Mouse (Mus musculus): ENCODE data around the gene Msrb2. TPM values are rescaled to one million over a fixed set of nuclear protein-coding genes. Genes with fewer than 3 reads are reported as not detected.

Gene Msrb2
- total RNA-seq (2021): 10 to 100 TPM; 20.6 to 22.8 TPM
- long read RNA-seq, experiment 1, transcript Msrb2-201 (5 exons, 1,196 nt): major isoform, 18 of 25 reads
- long read RNA-seq, experiment 1, partial matches to known transcripts: 1 of 25 reads
- long read RNA-seq, experiment 1, other reads (novel, unspliced or antisense): 6 of 25 reads
- long read RNA-seq, experiment 2, transcript Msrb2-201 (5 exons, 1,196 nt): major isoform, 11 of 19 reads
- long read RNA-seq, experiment 2, partial matches to known transcripts: 1 of 19 reads
- long read RNA-seq, experiment 2, other reads (novel, unspliced or antisense): 7 of 19 reads

DNA sequence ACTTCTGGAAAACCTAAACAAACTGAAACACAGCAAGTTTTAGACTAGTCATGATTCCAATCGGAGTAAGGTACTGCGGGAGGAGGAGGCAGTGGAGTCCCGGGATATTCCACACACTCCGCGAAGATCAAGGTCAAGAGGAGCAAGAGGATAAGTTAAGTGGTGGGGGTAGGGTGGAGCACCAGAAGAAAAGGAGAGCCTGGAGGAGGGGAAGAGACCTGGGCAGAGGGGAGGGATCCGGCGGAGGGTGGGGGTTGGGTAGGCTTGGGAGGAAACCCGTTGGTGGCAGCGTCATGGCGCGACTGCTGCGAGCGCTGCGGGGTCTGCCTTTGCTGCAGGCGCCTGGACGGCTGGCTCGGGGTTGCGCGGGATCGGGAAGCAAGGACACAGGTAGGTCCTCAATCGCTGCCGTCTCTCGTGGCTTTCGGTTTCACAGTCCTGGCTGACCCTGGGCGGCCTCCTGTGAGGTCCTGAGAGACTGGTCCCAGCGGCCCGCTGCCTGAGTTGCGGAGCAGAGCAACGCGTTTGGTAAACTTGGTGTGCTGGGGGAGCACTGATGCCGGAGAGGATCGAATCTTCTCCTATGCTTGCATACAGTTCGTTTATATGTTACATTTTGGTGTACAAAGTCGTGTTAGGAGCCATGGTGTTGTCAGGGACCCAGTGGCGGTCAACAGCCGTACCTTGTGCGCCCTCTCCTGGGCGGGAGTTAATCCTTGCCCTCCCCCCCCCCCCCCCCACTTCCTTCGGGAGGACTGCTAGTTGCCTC, at the start of gene Msrb2:
Msrb2 (plus strand) TSS at position 51 of the 769 bp plus-strand sequence.
- intact Hi-C loops (cut with DNase I): loop anchor here (10.0 kb wide), 1 partner anchor 1337 kb away; the partner anchor contains the start of gene A930004D18Rik
- Histone ChIP-seq H3K4me3 (peak within 1 kb of the TSS; percentile 84), H3K27ac (peak within 1 kb of the TSS; percentile 97)
- peak; percentile 58 to 60 for DNase-seq (ENCODE audit: extremely low spot score in 1 of 2, low spot score in 2 of 2)
- TF ChIP-seq CTCF (IDR thresholded peaks at IDR 0.05): peak; percentile 62

DNA sequence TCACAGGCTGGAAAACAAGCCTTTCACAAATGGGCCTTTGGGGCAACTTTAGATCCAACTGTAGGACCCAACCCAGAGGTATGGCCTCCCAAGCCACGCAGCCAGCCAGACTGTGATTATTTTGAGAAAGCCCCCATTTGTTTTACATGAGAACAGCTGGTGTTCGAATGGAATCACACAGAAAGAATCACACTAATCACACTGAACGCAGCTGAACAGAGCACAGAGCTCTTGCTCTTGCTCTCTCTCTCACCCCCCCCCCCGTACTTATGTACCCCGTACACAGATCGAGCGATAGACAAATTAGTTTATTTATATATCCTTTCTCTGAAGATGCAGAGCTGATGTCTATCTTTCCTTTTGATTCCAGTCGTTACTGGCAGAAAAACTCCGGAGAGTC, 48.8 kb upstream of the Msrb2 start:
- no peak overlapping the region for H3K4me3 ChIP-seq
- intact Hi-C loops (cut with DNase I): no loop called here
- TF ChIP-seq CTCF (IDR thresholded peaks at IDR 0.05): no peak

DNA sequence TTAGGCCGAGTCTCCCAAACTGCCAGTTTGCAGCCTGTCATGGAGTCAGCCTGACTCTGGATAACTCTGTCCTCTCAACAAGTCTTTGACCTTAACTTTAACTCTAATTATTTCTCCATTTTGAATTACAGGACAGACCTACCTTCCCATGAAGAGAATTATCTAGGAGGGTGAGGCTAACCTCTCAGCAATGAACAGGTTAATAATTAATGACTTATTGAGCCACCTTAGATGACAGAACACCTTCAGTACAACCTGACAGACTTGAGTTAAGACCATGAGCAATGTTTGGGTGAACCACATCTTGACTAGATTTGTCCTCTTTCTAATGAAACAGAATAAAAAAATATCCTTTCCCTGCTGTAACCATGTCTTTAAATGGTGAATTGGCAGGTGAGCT, 44.9 kb upstream of the Msrb2 start:
- TF ChIP-seq CTCF (IDR thresholded peaks at IDR 0.05): no peak
- Histone ChIP-seq H3K4me3 (no peak overlapping the region), H3K27ac (no peak overlapping the region)
- intact Hi-C loops (cut with DNase I): no loop called here
- DNase-seq (ENCODE audit: extremely low spot score in 1 of 2, low spot score in 2 of 2): no peak

More for the DNA sequence above, 48.8 kb upstream of the Msrb2 start:
- no peak overlapping the region for H3K27ac ChIP-seq
- DNase-seq (ENCODE audit: extremely low spot score in 1 of 2, low spot score in 2 of 2): no peak

DNA sequence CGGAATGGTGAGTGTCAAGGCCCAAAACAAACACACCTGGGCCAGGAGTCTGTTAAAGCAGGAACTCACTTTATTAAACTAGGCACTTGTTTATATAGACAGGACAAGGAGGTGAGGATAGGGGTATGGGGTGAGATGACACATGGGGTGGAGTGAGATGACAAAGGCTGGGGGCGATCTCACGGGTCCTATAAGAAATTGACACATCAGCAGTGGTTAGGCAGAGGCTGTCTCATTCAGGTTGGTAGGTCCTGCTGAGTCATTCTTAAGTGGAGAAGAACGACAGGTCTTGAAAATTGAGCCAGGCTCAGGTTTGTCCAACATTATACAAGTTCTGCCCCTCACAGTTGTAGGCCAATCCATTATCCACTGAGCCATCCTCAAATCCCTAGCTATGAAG, 43.4 kb upstream of the Msrb2 start:
- Histone ChIP-seq H3K27ac (no peak overlapping the region), H3K4me3 (no peak overlapping the region)
- TF ChIP-seq CTCF (IDR thresholded peaks at IDR 0.05): no peak
- intact Hi-C loops (cut with DNase I): no loop called here
- no peak for DNase-seq (ENCODE audit: extremely low spot score in 1 of 2, low spot score in 2 of 2)

DNA sequence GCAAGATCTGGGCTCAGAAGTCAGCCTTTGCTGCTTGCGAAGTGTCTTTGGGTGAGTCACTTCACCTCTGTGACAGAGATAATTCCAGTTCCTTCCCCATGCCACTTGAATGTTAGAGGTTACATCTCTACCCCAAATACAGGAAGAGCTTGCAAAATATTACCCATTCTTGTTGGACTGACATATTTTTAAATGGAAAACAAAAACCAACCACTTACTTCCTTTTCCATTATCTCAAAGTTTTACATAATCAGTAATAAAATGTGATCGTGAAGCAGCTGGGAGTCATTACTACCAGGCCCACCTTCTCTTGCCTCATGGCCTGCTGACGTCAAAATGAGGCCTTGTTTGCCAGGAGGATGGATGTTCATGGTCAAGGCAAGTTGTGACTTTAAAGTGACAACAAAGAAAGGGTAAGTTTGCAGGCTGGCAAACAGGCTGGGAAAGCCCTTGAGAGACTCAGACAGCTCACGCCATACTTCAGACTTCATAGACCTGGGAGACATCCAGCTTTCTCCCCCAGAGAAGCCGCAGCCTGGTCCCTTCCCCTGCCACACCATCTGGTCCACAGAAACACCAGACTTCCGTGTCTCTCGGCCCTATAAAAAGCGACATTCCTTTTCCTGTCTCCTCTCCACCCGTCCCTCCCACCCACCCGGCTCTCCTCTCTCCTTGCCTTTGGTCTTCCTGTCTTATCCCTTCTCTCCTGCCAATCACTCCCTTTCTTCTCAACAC, 27.2 kb upstream of the Msrb2 start:
- TF ChIP-seq CTCF (IDR thresholded peaks at IDR 0.05): no peak
- no peak overlapping the region for H3K4me3 ChIP-seq
- intact Hi-C loops (cut with DNase I): loop anchor here (2.0 to 10.0 kb wide), 8 partner anchors 67 to 1319 kb away; partner anchors contain the start of genes 4930426L09Rik, Bmi1 and Pip4k2a
- peak; percentile 37 to 50 for DNase-seq (ENCODE audit: extremely low spot score in 1 of 2, low spot score in 2 of 2)
- H3K27ac ChIP-seq: peak overlapping the region; percentile 86; the same call in 1 of the 2 replicates

DNA sequence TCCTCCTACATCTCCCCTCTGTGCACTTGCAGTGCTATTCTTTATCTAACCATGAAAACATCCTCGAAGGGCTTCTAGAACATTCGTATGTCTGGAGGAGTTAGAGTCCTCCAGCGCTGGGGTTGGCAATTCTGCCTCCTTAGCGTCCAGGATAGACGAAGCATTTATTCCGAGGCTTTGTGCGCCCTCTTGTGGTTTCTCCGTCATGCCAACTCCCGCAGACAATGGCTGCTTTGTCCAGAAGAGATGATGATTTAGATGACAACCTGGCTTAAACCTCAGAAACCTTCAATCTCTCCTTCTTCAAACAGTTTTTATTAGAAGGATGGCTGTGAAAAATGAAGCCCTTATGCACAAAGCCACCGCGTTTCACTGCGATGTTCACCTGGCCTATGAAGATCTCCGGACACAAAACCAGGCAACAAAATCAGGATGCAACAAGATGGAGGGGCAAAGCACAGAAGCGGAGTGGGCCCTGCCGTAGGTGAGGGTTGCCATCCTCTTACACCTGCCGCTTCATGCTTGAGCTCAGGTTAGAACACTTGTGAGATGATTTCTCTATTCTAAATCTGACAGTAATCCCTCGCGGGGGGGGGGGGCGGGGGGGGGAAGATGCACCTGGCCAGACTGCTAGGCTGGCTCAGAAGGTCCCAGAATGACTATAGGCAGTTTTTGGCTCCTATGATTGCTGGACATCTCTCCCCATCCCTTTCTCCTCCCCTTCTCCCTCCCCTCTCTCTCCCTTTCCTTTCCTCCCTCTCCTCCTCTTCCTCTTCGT, 26.4 kb upstream of the Msrb2 start:
- H3K4me3 ChIP-seq: peak overlapping the region; percentile 45
- peak; percentile 87 to 90 for DNase-seq (ENCODE audit: extremely low spot score in 1 of 2, low spot score in 2 of 2)
- TF ChIP-seq CTCF (IDR thresholded peaks at IDR 0.05): peak; percentile 86
- H3K27ac ChIP-seq: peak overlapping the region; percentile 86
- intact Hi-C loops (cut with DNase I): loop anchor here (2.0 to 10.0 kb wide), 8 partner anchors 68 to 1320 kb away; partner anchors contain the start of genes 4930426L09Rik, Bmi1 and Pip4k2a

DNA sequence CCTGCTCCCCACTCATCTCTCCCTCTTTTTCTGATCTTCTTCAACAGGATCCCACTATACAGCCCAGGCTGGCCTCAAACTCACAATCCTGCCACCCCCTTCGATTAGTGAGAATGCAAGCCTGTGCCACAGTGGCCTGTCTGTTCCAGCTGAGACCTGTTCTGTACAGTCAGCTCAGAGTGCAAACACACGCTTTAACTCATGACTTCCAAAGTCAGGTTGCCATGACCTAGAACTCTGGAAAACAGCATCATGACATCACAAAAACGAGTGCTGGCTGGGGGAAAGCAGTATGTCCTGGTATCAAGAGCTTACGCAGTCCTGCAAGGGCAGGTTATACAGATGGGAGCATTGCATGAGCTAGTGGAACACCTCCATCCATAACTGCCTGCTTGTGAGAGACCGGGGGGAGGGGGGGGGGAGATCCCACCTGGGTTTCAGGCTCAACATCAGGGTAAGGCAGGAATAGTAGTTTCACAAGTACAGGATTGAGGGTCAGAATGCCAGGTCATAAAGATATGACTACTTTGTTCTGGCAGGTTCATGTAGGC, 25.8 kb upstream of the Msrb2 start:
- intact Hi-C loops (cut with DNase I): loop anchor here (2.0 to 10.0 kb wide), 6 partner anchors 69 to 1321 kb away; partner anchors contain the start of gene Bmi1
- TF ChIP-seq CTCF (IDR thresholded peaks at IDR 0.05): no peak
- DNase-seq (ENCODE audit: extremely low spot score in 1 of 2, low spot score in 2 of 2): no peak
- Histone ChIP-seq H3K4me3 (peak overlapping the region; percentile 45), H3K27ac (peak overlapping the region; percentile 86; the same call in 1 of the 2 replicates)

DNA sequence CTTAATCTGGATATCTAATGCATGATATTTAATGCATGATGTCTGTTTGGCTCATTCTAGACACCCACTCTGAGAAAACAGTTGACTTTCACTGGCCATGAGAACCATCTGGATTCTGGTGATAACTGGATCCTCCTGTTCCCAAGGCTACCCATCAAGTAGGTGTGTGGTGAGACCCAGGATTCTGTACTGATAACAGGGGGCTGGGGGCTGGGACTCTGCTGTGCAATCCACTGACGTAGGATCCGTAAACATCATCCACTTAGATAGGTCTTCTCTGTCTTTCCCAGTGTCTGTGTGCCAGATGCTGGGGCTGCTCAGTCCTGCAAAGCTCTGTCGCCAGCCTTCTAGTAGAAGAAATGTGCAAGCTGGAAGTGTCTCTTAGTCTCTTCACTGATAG, 22.8 kb upstream of the Msrb2 start:
- no peak for DNase-seq (ENCODE audit: extremely low spot score in 1 of 2, low spot score in 2 of 2)
- Histone ChIP-seq H3K4me3 (no peak overlapping the region), H3K27ac (no peak overlapping the region)
- no peak for TF ChIP-seq CTCF (IDR thresholded peaks at IDR 0.05)
- intact Hi-C loops (cut with DNase I): loop anchor here (10.0 kb wide), 3 partner anchors 964 to 1324 kb away; no protein-coding TSS in a partner anchor

DNA sequence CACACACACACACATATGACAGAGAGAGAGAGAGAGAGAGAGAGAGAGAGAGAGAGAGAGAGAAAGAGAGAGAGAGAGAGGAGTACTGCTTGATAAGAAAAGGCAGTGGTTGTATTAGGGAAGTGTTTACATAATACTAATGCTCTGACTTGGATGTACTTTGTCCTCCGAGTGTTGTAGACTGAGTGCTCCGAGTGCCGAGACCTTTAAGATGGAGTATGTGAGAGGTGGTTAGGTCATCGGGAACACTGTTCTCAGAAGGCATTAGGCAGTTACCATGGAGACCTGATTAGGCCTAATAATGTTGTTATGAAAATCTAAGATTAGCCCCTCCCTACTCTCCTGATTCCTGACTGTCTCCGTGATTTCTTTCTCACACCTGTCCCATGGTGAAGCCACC, 21.1 kb upstream of the Msrb2 start:
- TF ChIP-seq CTCF (IDR thresholded peaks at IDR 0.05): no peak
- Histone ChIP-seq H3K4me3 (no peak overlapping the region), H3K27ac (no peak overlapping the region)
- intact Hi-C loops (cut with DNase I): no loop called here
- no peak for DNase-seq (ENCODE audit: extremely low spot score in 1 of 2, low spot score in 2 of 2)

DNA sequence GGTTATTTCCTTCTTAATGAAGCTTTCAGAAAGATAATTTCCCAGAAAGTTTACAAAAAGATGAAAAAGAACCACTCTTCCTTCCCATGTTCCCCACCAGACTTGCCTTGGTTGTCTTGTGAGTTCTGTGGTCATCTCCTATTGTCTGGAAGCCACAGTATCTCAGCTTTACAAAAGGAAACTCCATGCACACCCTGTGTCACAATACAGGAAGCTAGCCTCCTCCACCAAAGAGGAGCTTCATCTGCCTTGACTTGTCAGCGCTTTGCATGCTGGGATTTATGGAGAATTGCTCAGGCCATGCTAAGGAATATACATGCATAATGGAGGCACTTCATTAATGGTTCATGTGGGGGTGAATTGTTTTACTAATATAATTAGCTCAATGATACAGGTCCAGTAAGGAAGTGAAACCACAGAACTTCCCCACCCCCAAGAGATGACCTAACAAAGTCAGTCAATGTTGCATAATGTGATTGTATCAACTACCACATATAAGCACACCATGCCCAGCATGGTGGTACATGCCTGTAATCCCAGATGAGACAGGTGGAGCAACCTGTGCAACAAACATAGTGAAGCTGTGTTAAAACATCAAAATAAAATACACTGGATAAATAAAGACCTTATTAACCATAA, 19.5 kb upstream of the Msrb2 start:
- DNase-seq (ENCODE audit: extremely low spot score in 1 of 2, low spot score in 2 of 2): no peak
- TF ChIP-seq CTCF (IDR thresholded peaks at IDR 0.05): no peak
- Histone ChIP-seq H3K27ac (no peak overlapping the region), H3K4me3 (no peak overlapping the region)
- intact Hi-C loops (cut with DNase I): no loop called here

Data from left cerebral cortex, adult 2 months (tissue).